Mouse (Mus musculus) kidney, postnatal 4 days (tissue): ENCODE measurements around the gene Cavin1.

Experiments
- DNase-seq, 2 experiments: peaks; one replicate each; pipeline ENCODE4 v3.0.0; 2021; ENCODE audit warnings: mixed read lengths in 2 of 2

Gene Cavin1

DNA sequence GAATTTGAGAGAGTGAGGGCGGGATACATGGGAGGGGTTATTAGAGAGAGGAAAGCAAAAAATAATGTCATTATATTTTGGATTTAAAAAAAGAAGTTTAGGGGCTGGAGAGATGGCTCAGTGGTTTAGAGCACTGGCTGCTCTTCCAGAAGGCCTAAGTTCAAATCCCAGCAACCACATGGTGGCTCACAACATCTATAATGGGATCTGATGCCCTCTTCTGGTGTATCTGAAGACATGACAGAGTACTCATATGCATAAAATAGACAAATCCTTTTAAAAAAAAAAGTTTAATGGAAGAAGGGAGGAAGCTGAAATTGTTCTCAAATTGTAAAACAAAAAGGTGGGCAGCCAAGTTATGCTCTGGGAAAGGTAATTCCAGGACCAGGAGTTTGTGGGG is 21.1 kb downstream of the Cavin1 start:
- no peak for DNase-seq

DNA sequence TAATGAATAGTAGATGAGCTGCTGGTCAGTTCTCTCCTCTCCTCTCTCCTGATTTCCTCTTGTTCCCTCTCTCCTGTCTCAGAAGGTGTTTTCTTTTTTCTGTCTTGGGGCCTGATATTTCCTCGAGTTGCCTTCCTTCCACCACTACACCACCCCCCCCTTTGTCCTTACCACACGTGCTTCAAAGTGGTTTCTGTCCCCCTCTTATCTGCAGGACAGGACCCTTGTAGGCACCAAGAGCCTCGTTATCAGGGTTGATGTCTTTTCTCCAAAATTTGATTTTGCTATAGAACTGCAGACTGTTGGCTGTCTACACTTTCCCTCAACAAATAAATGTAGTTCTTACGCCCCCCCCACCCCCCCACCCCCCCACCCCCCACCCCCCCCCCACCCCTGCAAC is 22.4 kb downstream of the Cavin1 start:
- DNase-seq: no peak

- DNase-seq: no peak
These were observed 23.1 kb downstream of the Cavin1 start for GRCm38 (mm10) chr11:100947548-100947947.

GRCm38 (mm10) chr11:100946862-100947261 is 23.8 kb downstream of the Cavin1 start:
- DNase-seq: peak; percentile 49 to 62

DNA sequence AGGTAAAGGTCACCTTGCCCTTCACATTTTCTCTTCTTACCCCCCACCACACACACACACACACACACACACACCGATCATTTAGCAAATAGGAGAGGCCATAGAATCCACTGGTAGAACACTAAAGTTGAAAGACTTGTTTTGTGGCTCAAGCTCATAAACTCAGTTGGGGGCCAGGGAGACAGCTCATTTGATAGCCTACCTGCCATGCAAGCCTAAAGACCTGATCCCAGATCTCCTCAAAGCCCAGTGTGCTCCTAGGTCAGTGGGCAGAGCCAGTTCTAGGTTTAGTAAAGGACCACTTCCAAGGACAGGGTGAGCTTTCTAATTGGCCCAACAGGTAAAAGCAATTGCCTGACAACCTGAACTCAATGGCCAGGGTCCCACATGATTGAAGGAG is 28.3 kb downstream of the Cavin1 start:
- DNase-seq: no peak

- DNase-seq: peak; percentile 100
These were observed 31.1 kb downstream of the Cavin1 start, which contains the start of gene Stat3 for GRCm38 (mm10) chr11:100939512-100940151. TSS of gene Stat3 (minus strand) at chr11:100939540.

GRCm38 (mm10) chr11:100938711-100939511 is 31.8 kb downstream of the Cavin1 start:
- no peak for DNase-seq

GRCm38 (mm10) chr11:100938112-100938511 is 32.6 kb downstream of the Cavin1 start:
- peak in 1 of 2 experiments; percentile 22 for DNase-seq

- DNase-seq: no peak
These were observed 33.4 kb downstream of the Cavin1 start for GRCm38 (mm10) chr11:100937295-100937694.

DNA sequence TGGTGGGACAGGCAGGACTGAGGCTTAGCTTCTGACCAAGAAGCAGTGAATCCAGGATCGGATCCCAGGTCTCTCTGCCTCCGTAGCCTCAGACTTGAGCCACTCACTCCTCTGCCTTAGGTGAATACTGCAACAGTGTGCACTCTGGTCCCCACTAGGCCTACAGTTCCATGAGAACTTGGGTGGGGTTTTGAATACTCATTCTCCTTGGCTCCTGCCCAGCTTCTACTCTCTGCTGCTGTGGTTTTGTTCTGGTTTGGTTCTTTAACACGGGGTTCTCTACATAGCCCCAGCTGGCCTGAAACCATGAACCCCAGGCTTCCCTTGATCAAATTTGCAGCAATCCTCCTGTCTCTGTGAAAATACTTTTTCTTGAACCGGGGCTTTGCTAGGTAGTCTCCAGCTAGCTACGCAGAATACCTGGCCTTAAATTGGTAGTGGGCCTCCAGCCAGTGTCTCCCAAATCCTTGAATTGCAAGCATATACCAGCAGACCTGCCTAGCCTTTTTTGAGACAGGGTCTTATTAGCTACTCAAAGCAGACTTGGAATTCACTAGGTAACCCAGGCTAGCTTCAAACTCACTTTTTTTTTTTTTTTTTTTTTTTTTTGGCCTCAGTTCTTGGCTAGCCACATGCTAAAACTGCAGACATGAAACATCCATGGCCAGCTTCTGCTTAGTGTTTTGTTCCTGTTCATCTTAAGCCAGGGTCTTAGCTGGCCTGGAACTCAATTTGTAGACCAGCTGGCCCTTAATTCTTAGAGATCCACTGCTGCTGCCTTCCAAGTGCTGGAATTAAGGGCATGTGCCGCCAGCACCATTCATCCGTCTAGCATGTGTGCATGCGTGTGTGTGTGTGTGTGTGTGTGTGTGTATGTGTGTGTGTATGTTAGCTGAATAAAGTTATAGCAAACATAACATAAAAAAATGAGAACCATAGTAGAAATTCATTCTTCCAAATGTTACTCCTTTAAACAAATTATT is 35.0 kb downstream of the Cavin1 start:
- DNase-seq: no peak

DNA sequence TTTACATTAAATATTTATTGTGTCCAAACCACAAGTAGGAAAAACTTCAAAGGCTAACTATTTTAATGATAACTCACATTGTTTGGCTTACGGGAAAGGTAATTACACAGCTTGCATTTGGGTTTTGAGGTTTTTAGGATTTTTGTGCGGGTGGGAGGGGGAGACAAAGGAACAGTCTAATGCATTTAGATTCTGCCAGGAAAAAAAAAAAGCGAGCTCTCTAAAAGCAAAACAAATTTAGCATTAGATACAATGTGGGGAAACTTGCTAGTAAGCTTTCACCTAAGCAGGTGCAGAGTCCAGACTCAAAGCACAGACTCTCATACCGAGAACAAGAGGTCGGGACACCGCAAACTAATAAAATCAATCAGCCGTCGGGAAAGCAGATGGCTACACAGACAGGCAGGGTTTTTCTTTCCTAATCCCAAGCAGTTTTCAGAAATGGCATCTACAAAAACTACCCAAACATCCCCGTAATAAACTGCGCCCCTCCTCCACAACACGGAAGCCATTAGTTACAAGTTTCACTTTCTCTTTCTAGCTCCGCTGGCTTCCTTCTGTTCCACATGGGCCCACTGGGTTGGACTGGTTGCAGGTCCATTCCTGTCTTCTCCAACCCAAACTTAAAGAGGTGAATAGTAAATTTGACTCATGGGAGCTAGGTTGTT is 39.3 kb downstream of the Cavin1 start:
- DNase-seq: peak; percentile 55 to 67

DNA sequence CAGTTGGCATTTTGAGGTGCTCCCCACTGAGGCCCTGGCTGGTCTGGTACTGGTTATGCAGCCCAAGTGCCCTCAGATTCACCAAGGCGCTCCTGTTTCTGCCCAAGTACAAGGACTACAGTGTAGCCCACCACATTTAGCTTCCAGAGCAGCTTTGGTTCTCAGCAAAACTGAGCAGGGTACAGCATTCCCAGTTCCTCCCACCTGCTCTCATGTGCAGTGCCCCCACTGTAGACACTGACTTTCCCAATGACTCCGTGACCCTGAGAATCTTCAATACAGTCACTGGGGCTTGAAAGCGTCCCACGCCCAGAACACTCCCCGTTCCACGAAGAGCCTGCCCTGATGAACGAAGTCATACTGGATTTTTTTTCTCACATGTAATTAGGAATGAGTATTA is 40.1 kb downstream of the Cavin1 start:
- peak; percentile 12 to 15 for DNase-seq

- DNase-seq: no peak
These were observed 43.3 kb downstream of the Cavin1 start for GRCm38 (mm10) chr11:100927386-100927785.

- DNase-seq: no peak
These were observed 46.2 kb downstream of the Cavin1 start for GRCm38 (mm10) chr11:100924386-100924919.

GRCm38 (mm10) chr11:100920887-100921624 is 49.6 kb downstream of the Cavin1 start:
- no peak for DNase-seq

- DNase-seq: no peak
These were observed 52.7 kb downstream of the Cavin1 start for GRCm38 (mm10) chr11:100918007-100918406.

DNA sequence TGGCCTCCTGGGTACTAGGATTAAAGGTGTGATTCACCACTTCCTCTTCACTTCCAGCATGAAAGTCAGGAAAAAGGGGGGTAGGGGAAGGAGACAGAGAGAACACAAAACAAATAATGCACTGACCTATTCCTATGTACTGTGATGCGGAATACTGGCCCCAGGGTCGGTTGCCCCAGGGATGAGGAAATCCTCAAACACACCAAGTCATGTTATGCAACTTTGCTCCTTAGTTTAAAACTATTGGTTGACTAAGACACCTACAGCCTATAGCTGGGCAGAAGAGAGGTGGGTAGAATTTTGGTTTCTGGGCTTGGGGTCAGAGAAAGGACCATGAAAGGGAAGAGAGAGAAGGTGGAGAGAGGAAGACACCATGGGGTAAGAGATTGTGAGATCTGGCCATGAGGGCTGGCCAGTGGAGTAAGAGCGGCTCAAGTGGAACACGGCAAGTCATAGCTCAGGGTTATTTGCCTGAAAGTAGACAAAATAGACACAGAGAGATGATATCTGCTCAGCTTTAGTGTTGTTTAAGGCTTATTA is 54.2 kb downstream of the Cavin1 start:
- DNase-seq: no peak

DNA sequence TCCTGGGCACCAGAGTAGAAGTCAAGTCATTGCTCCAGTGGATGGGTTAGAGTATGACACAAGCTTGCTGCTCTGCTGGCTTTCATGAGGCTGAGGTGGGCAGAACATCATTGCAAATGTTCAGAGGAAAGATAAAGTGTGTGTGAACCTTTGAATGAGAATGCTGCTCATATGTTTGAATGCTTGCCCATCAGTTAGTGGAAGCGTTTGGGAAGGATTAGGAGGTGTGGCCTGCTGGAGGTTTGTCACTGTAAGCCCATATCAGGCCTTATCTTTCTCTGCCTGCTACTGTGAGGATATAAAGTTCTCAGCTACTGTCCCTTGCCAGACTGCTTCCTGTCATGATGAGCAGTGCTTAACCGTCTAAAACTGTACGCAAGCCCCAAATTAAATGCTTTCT is 55.6 kb downstream of the Cavin1 start:
- DNase-seq: no peak

- DNase-seq: no peak
These were observed 56.3 kb downstream of the Cavin1 start for GRCm38 (mm10) chr11:100914415-100914814.

DNA sequence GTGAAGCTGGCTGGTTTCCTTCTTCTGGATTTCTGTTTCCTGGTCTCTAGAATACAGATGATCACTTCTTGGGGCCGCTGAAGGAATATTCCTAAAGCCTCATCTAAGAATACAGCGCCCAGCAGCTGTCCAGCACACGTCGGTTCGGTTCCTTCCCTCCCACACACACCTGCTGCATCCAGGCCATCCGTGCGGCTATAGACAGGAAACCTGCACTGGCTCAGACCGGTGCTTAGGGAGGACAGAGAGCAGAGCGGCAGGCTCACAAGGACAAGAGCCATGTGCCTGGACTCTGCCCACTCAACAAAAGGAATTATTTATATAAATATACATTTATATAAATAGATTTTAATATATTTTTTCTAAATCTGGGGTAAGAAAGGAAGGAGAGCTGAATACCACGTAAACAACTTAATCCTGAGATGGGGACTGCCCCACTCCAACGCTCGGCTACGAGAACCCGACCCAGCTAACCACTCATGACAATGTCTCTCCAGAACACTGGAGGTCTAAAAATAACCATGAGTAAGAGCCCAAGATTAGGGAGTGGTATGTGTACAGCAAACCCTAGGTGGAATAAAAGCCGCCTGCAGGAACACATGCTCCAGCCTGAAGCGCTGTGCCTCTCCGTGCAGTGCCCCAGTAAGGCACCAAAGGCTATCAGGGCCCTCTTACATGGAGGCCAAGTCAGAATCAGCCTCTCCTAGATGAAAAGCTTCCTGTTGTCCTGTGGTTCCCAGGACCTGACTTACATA is 58.1 kb downstream of the Cavin1 start:
- DNase-seq: no peak
